Mouse (Mus musculus) kidney, embryonic 14.5 days (tissue): ENCODE results near the gene Asic2. TPM values are rescaled to one million over a fixed set of nuclear protein-coding genes. Genes with fewer than 3 reads are reported as not detected.
A peak's percentile ranks its signal among the peaks of the same experiment; 100 is the strongest.

Experiments
- ATAC-seq: fragments of 200-750 bp; cut with Nextera tagmentation; 2 replicates; pipeline ENCODE4 v1.8.0; 2017; ENCODE audit warnings: moderate number of reproducible peaks, mild to moderate bottlenecking, moderate TSS enrichment, moderate library complexity; ENCODE audit not compliant: low FRiP score, low TSS enrichment
- H3K27ac ChIP-seq: fragments of 300-500 bp; sonication (generic); 2 replicates; pipeline ENCODE4 v1.5.1; 2014; ENCODE audit warnings: low read depth, mild to moderate bottlenecking, low read length, moderate library complexity, mixed read lengths
- H3K27me3 ChIP-seq: fragments of 300-500 bp; sonication (generic); 2 replicates; pipeline ENCODE4 v1.6.1; 2014; ENCODE audit warnings: mild to moderate bottlenecking, low read length; ENCODE audit not compliant: control insufficient read depth, insufficient read depth
- H3K36me3 ChIP-seq: fragments of 300-500 bp; sonication (generic); 2 replicates; pipeline ENCODE4 v1.6.1; 2014; ENCODE audit warnings: low read length, mixed read lengths; ENCODE audit not compliant: control insufficient read depth, insufficient read depth
- H3K4me1 ChIP-seq: fragments of 300-500 bp; sonication (generic); 2 replicates; pipeline ENCODE4 v1.6.1; 2014; ENCODE audit warnings: low read length, mixed read lengths; ENCODE audit not compliant: control insufficient read depth, insufficient read depth
- H3K4me2 ChIP-seq: fragments of 300-500 bp; sonication (generic); replicated peaks from 2 replicates; pipeline ENCODE4 v1.6.1; 2014; ENCODE audit warnings: low read depth, mild to moderate bottlenecking, low read length
- H3K4me3 ChIP-seq: fragments of 300-500 bp; sonication (generic); 2 replicates; pipeline ENCODE4 v1.5.1; 2014; ENCODE audit warnings: mild to moderate bottlenecking, low read length
- H3K9ac ChIP-seq: fragments of 300-500 bp; sonication (generic); 2 replicates; pipeline ENCODE4 v1.6.1; 2014; ENCODE audit warnings: low read depth, mild to moderate bottlenecking, low read length, moderate library complexity
- H3K9me3 ChIP-seq: fragments of 300-500 bp; sonication (generic); 2 replicates; pipeline ENCODE4 v1.6.1; 2016; ENCODE audit warnings: low read length; ENCODE audit not compliant: control insufficient read depth
- WGBS: fragments of 180-500 bp; shearing (Covaris S2); extraction: QIAGEN DNeasy Blood & Tissue Kit; methylation state at CpG from one replicate; pipeline ENCODE4 v1.1.7; 2014; 5-methylcytosine and 5-hydroxymethylcytosine counted together
- polyA plus RNA-seq: library from polyadenylated mRNA; unstranded; fragments of >200 nt; fragmentation: Nextera tagmentation; extraction: Ambion mirVana; gene quantifications from 2 replicates; pipeline ENCODE4 v1.2.1, GENCODE M21; 2014

The Asic2 gene
- polyA plus RNA-seq, 1 experiment from 2014 or later = 3.4 TPM

- 19% methylated on average over 10 of the region's 10 CpGs for WGBS
- Histone ChIP-seq H3K27me3 (no peaks in the 10 kb centered on the region), H3K36me3 (no peaks in the 10 kb centered on the region), H3K4me3 (no peak overlapping the region), H3K9ac (no peak overlapping the region), H3K9me3 (no peaks in the 10 kb centered on the region), H3K4me2 (no peak overlapping the region), H3K27ac (no peak overlapping the region), H3K4me1 (no peaks in the 10 kb centered on the region)
- ATAC-seq = no peak
These were observed 965.4 kb downstream of the Asic2 start for GRCm38 (mm10) chr11:81002769-81003430.

- H3K4me1 ChIP-seq = no peaks in the 10 kb centered on the region
- H3K27me3 ChIP-seq = no peaks in the 10 kb centered on the region
- no peak overlapping the region for H3K9ac ChIP-seq
- no peaks in the 10 kb centered on the region for H3K36me3 ChIP-seq
- no peak overlapping the region for H3K4me2 ChIP-seq
- no peak overlapping the region for H3K4me3 ChIP-seq
- H3K27ac ChIP-seq = no peak overlapping the region
- no peak for ATAC-seq
- WGBS = 84% methylated on average over 5 of the region's 5 CpGs
- no peaks in the 10 kb centered on the region for H3K9me3 ChIP-seq
These were observed 972.6 kb downstream of the Asic2 start for GRCm38 (mm10) chr11:80995621-80996020.

GRCm38 (mm10) chr11:80983530-80983929, 984.7 kb downstream of the Asic2 start:
- no peak overlapping the region for H3K27ac ChIP-seq
- no peak for ATAC-seq
- no peaks in the 10 kb centered on the region for H3K36me3 ChIP-seq
- H3K4me3 ChIP-seq = no peak overlapping the region
- no peaks in the 10 kb centered on the region for H3K9me3 ChIP-seq
- H3K9ac ChIP-seq = no peak overlapping the region
- no peaks in the 10 kb centered on the region for H3K27me3 ChIP-seq
- no peaks in the 10 kb centered on the region for H3K4me1 ChIP-seq
- H3K4me2 ChIP-seq = no peak overlapping the region
- 71% methylated on average over 5 of the region's 5 CpGs for WGBS

GRCm38 (mm10) chr11:80976239-80976855, 991.9 kb downstream of the Asic2 start:
- no peaks in the 10 kb centered on the region for H3K36me3 ChIP-seq
- H3K9me3 ChIP-seq = no peaks in the 10 kb centered on the region
- no peak overlapping the region for H3K9ac ChIP-seq
- peak; percentile 57; the same call in 1 of the 2 replicates for ATAC-seq
- no peak overlapping the region for H3K27ac ChIP-seq
- H3K4me2 ChIP-seq = no peak overlapping the region
- H3K4me1 ChIP-seq = 0 out of 2 replicates have a peak, but pooled peaks cover 3% of the 10 kb centered on the region
- WGBS = 42% methylated on average over 9 of the region's 9 CpGs
- no peak overlapping the region for H3K4me3 ChIP-seq
- H3K27me3 ChIP-seq = no peaks in the 10 kb centered on the region

GRCm38 (mm10) chr11:80974616-80975015, 993.6 kb downstream of the Asic2 start:
- H3K4me1 ChIP-seq = 0 out of 2 replicates have a peak, but pooled peaks cover 3% of the 10 kb centered on the region
- no peak for ATAC-seq
- H3K4me3 ChIP-seq = no peak overlapping the region
- H3K27me3 ChIP-seq = no peaks in the 10 kb centered on the region
- no peaks in the 10 kb centered on the region for H3K36me3 ChIP-seq
- H3K9me3 ChIP-seq = no peaks in the 10 kb centered on the region
- no peak overlapping the region for H3K4me2 ChIP-seq
- WGBS = 87% methylated on average over 5 of the region's 5 CpGs
- no peak overlapping the region for H3K27ac ChIP-seq
- no peak overlapping the region for H3K9ac ChIP-seq

- 0 out of 2 replicates have a peak, but pooled peaks cover 3% of the 10 kb centered on the region for H3K4me1 ChIP-seq
- H3K27me3 ChIP-seq = no peaks in the 10 kb centered on the region
- H3K9me3 ChIP-seq = no peaks in the 10 kb centered on the region
- no peak overlapping the region for H3K4me3 ChIP-seq
- no peak overlapping the region for H3K9ac ChIP-seq
- no peak overlapping the region for H3K27ac ChIP-seq
- no peak overlapping the region for H3K4me2 ChIP-seq
- H3K36me3 ChIP-seq = no peaks in the 10 kb centered on the region
- no peak for ATAC-seq
- WGBS = 78% methylated on average over 6 of the region's 6 CpGs
These were observed 994.3 kb downstream of the Asic2 start for GRCm38 (mm10) chr11:80973976-80974375.

- 0 out of 2 replicates have a peak, but pooled peaks cover 3% of the 10 kb centered on the region for H3K4me1 ChIP-seq
- H3K4me2 ChIP-seq = no peak overlapping the region
- no peaks in the 10 kb centered on the region for H3K9me3 ChIP-seq
- H3K9ac ChIP-seq = no peak overlapping the region
- H3K36me3 ChIP-seq = no peaks in the 10 kb centered on the region
- H3K27ac ChIP-seq = no peak overlapping the region
- no peak overlapping the region for H3K4me3 ChIP-seq
- no peak for ATAC-seq
- WGBS = 97% methylated on average over 8 of the region's 8 CpGs
- no peaks in the 10 kb centered on the region for H3K27me3 ChIP-seq
These were observed 995.0 kb downstream of the Asic2 start for GRCm38 (mm10) chr11:80973273-80973672.

- H3K27ac ChIP-seq = no peak overlapping the region
- H3K4me1 ChIP-seq = no peaks in the 10 kb centered on the region
- ATAC-seq = no peak
- WGBS = 58% methylated on average over 5 of the region's 5 CpGs
- H3K9me3 ChIP-seq = no peaks in the 10 kb centered on the region
- H3K27me3 ChIP-seq = no peaks in the 10 kb centered on the region
- no peak overlapping the region for H3K4me2 ChIP-seq
- H3K36me3 ChIP-seq = no peaks in the 10 kb centered on the region
- H3K4me3 ChIP-seq = no peak overlapping the region
- no peak overlapping the region for H3K9ac ChIP-seq
These were observed 1000.7 kb downstream of the Asic2 start for GRCm38 (mm10) chr11:80967544-80967943.

- WGBS = 58% methylated on average over 3 of the region's 3 CpGs
- H3K36me3 ChIP-seq = no peaks in the 10 kb centered on the region
- H3K9ac ChIP-seq = no peak overlapping the region
- no peak overlapping the region for H3K4me3 ChIP-seq
- no peaks in the 10 kb centered on the region for H3K27me3 ChIP-seq
- ATAC-seq = no peak
- no peak overlapping the region for H3K27ac ChIP-seq
- no peaks in the 10 kb centered on the region for H3K4me1 ChIP-seq
- no peaks in the 10 kb centered on the region for H3K9me3 ChIP-seq
- H3K4me2 ChIP-seq = no peak overlapping the region
These were observed 1002.2 kb downstream of the Asic2 start for GRCm38 (mm10) chr11:80966040-80966439.
